Mouse (Mus musculus): Measurements from ENCODE around the gene Slc12a6.

GRCm38 (mm10) chr2:112266780-112267179, 1.2 kb downstream of the Slc12a6 start:
- TF ChIP-seq CTCF (IDR thresholded peaks at IDR 0.05; ENCODE audit: low read depth), result no peak
- TF ChIP-seq EP300 (IDR thresholded peaks at IDR 0.05; ENCODE audit: low read depth), result no peak
